Mouse (Mus musculus): ENCODE measurements around the gene Med4.

The Med4 gene

DNA sequence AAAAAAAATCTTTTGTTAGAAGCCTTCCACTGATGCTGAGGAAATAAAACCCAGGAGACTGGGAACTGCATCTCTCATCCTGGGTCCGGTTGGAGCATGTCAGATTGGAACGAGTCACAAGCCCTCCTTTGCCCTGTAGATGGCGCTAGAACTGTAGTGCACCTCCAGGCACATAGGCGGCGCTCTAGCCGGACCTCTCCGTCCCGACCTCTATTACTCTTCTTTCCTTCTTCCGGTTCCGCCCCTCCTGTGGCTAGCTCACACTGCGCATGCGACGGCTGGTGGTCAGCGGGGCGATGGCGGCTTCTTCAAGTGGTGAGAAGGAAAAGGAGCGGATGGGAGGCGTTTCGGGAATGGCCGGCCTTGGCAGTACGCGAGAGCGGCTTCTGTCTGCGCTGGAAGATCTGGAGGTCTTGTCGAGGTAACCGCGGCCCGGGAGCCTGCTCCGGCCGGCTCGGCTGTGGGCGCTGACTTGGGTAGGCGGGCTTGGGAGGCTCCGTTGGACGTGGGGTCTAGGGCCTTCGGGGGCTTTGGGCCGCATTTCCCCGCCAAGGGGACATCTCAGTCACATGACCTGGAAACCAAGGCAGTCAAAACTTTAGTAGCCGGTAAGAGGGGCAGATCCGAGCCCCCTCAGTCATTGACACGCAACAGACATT is at the start of gene Med4:
Med4 (plus strand) TSS at position 261 of the 659 bp plus-strand sequence.
- DNase-seq = peak; percentile 98

DNA sequence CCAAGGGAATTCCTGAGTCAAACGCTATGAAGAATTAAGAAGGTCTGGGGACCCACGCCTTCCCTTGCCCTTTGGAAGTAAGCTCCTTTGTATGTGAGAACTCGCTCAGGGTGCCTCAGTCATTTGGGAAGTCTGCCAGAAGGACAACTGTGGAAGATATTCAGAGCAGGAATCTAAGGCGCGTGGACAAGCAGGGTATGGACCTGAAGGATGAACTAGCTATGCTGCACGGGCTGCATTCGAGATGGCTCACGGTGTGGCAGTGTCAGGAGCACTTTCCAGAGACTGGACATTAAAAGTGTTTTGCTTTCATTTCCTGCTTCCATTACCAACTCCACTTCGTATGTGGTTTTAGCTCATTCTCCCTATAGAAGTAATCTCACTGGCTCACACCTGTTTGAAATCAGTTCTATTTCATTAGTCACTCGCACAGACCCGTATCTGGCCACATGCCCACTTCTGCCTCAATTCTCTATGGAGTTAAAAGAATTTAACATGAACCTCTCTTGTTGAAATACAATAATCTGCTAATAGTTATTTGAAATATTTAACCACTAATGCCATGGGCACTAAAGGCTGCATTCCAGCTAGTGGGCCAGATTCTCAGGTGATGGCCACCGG is 49.2 kb upstream of the Med4 start:
- DNase-seq = no peak

DNA sequence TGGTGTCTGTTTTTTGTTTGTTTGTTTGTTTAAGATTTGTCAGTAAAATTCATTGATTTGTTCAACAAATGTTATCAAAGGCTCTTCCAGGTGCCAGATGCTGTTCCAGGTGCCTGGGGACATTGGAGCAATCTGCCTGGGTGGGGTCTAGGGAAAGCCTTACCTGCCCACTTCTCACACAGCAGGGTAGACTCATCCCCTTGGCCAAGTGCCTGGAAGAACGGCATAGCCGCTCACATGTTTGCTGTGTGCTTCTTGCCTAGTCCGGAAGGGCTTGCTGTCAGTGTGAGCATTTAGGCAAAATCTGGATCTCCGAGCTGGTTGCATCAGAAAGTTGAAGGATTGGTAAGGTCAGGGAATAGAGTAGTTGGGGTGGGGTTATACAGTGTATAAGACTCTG is 47.6 kb upstream of the Med4 start:
- DNase-seq = no peak

DNA sequence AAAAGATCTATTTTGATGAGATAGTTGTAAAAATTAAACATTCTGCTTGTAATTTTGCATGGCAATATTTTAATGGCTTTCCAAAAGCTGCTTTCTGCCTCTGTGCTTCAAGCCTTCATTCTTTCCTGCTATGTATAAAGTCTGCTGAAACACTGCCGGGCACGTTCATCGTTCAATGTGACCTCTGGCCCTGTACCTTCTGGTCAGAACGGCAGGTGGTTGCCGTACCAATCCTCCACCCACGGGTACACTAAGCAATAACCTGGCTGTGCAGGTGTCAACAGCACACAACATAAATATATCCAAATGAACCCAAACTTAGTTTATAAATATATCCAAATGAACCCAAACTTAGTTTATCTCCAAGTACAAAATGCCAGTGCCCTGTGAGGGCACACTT is 42.1 kb upstream of the Med4 start:
- DNase-seq = no peak

DNA sequence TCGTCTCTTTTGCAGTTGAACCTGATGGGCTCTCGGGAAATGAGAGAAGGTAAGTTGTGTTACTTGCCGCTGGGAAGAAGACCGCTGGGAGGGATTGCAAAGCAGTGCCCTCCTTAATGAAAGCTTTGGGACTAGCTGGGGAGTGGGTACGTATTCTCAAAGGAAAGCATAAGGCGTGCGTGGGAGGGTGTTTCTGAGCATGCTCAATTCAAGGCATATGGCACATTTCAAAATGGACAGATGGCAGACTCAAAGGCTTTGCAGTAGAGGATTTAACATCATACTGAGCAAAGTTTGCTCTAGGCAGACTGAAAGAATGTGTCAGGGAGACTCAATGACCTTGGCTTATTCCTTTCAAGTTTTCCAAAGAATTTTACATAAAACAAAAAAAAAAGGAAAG is 40.3 kb upstream of the Med4 start:
- DNase-seq = no peak

DNA sequence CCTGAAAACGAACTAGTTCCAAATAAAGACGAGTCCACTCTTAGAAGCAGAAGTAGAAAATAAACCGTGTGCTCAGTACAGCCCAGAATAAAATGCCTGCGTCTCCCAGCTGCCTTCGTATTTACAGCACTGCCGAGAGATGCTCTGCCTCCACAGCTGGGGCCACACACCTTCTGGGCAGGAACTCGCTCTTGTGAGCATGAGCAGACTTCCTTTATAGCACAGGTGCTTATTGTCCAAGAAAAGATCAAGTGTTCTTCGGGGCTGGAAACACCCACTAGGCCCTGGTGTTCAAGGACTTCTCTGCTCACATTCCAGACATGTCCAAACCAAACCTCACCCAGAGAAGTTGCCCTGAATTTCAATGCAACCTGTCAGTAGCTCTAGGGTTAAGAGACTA is 39.2 kb upstream of the Med4 start:
- DNase-seq = peak; percentile 30

DNA sequence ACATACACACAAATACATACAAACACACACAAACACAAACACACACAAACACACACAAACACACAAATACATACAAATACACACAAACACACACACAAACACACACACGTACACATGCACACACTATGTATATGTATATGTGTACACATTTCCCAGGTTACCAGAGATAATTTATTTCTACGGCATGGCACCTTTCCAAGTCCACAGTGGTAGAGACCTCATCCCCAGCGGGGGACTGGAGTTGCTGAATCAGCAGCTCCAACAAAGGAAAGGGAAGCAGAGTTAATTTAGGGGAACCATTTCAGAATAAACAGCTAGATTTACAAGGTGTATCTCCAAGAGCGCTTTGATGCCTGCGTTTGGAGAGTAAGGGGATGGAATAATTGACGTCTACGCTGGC is 37.6 kb upstream of the Med4 start:
- no peak for DNase-seq

DNA sequence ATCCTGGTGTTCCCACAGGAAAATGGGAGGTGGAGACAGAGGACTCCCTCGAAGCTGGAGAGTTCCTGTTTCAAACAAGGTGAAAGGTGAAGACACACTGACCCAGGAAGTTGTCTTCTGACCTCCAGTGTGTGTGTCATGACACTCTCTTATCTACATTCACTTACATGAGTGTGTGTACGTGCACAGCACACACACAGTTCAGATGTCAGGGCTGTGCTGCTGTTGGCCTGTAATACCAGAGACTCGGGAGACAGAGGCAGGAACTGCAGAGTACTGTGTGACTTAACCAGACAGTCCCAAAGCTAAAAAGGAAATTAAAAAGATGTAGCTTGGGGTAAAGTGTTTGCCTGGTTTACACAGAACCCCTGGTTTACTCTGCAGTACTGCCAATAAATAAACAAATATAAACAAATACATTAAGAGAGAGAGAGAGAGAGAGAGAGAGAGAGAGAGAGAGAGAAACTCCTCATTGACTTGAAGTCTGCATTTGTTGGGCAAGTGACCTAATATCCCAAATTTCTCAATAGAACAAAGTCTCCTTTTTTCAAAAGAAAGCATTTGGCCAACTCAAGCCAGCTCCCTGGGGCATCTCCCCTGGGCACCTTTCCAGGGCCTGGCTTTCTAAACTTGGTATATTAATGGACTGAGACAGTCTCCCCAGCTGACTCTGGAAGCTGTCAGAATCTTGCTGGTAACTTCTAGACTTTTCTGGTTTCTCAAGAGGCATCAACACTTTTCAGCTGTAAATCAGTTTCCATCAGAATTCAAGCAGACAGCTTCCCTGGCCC is 36.0 kb upstream of the Med4 start:
- peak; percentile 60 for DNase-seq

DNA sequence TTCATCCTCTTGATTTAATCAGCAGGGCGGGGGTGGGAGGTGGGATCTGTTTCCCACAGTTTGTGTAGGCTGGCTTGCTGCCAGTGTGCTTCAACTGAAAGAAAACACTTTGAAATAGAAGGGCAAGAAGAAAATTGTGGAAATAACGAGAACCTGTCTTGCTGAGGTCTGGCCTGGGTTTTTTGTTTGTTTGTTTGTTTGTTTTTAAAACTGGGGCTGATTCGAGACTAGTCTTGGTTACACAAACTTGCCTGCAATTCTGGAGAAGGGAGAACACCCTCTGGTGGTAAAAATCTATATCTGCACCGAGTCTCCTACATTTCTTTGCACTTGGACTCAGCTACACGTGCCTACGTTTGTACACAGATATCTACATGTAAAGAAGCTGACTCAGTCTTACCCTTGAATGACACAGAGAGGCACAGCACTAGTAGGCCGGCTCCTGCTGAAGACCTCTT is 35.2 kb upstream of the Med4 start:
- peak; percentile 65 for DNase-seq

DNA sequence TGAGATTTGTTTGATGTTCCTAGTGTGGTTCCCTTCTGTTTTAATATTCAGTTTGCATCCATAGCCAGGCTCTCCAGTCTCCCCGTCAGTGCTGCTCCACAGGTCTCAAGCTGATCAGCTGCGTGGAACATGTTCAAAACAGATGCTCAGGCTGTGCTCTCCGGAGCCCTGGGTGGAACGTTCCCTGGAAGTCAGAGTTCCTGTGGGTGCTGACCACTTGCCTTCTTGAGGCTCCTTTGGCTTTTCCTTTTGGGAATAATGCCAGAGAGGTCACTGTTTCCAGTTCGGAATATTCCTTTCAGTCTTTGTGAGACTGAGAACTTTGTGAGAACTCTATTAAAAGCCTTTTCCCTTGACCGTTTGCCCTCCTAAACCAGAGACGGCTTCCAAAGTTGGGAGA is 34.3 kb upstream of the Med4 start:
- peak; percentile 44 for DNase-seq

DNA sequence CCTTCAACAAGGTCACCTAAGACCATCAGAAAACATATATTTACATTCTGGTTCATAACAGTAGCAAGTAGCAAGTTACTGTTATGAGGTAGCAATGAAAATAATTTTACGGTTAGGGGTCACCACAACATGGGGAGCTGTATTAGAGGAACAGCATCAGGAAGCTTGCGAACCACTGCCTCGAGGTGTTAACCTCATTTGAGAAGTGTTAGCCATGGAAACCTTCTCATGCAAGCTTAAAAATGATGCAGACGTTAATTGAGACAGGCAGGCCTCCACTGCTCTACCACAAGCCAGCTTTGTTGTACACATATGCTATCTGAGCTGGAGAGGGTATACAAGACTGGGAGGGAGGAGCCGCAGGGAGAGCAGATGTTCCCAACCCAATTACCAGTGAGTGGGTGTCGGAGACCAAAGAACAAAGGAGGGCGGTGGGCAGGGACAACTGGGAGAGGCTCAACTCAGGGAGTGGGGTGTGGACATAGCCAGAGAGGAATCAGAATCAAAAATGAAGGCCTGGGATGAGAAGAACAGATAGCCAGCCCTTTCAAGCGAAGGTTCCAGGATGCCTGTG is 33.4 kb upstream of the Med4 start:
- peak; percentile 67 for DNase-seq

DNA sequence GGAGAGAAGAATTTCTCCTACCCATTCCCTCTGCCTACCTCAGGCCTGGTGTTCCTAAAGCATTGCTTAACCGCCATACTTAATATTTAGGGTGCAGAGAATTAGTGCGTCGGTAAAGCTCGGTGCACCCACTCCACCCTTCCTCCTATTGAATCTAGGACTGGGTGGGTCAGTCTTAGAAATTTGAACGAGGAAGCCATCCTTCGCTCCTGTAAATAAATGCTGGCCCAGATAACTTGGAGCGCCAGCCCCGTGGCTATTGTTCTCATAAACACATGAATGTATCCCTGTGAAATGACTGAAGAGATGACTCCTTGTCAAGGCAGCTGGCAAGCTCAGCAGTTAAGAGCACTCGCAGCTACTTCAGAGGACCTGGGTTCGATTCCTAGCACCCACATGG is 32.7 kb upstream of the Med4 start:
- DNase-seq = peak; percentile 65

DNA sequence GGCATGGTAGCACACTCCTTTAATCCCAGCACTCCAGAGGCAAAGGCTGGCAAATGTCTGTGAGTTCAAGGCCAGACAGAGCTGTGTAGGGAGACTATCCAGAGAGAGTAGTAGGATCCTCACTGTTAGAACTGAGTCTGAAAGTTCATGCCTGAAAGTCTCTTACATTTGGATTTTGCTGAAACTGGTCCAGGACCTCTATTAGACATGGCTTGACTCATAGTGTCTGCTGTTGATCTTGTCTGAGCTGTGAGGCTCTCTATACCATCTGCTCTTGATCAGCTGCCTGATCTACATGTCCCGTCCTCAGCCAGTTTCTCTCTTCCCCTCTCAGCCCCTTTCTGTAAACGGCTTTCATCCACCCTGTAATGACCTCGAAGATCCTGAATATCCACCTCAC is 31.5 kb upstream of the Med4 start:
- no peak for DNase-seq

DNA sequence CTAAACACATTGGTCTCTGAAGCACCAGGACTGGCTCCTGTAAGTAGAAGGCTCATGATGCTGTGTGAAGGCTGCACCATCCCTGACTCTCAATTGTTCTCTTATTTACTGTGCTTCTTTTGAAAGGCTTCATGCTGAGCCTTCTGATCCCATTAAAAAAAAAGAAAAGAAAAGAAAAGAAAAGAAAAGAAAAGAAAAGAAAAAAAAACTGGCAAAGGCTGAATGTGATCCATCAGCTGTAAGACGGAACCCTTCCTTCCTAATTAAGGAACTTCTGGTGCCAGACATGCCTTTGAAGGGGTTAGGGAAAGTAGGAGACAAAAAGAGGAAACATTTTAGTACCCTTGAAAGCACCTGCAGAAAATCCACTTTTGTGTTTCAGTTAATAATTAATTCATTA is 30.1 kb upstream of the Med4 start:
- DNase-seq = no peak

DNA sequence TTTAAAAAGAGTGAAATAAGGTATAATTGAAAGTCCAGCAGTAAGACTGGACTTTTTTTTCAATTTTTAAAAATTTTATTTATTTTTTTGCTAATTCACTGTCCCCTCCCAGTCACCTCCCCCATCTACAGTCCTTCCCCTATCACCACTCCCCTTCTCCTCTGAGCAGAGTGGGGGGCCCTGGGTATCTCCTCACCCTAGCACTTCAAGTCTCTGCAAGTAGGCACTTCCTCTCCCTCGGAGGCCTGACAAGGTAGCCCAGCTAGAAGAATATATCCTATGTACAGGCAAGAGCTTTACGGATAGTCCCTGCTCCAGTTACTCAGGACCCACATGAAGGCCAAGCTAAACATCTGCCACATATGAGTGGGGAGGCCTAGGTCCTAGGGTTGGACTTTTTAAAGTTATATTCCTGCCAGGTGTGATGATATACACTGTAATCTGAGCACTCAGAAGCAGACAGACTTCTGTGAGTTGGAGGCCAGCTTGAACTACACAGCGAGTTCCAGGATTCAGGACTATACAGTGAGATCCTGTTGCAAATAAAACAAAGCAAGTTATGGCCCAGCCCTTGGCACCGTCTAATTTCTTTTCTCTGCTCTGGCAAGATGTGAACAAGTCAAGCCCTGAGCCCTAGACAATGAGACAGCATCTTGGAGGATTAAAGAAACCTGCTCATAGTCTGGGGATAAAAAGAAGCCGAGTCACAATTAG is 26.2 kb upstream of the Med4 start:
- no peak for DNase-seq

DNA sequence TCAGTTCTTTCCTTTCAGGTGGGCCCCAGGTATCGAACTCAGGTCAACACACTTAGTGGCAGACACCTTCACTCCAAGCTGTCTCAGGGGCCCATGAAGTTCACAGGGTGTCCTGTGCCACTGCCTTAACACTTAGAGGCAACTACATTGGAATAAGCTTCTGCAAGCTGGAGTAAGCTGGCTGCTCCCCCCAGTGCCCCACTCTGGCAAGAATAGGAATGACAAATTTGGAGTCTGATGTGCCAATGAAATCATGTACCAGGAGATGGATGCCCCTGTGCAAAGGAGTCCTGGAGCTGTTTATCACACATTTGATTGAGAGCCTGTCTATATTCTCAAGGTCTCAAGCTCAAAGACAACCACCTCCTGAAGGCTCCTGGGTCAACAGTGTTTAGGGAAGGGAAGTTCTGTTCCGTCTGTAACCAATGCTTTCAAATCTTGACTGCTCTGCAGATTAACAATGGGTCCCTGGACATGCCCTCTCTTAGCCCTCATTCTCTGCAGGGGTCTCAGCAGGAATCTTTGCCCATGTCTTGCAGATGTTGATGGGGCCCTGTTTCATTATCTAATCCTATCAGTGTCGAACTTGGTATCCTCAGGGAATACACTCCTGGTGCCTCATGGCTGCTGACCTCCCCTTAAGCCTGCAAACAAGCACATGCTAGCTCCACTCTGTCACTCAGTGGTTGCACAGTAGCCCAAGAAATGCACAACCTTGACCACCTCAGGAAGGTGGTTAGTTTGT is 25.3 kb upstream of the Med4 start:
- peak; percentile 33 for DNase-seq

DNA sequence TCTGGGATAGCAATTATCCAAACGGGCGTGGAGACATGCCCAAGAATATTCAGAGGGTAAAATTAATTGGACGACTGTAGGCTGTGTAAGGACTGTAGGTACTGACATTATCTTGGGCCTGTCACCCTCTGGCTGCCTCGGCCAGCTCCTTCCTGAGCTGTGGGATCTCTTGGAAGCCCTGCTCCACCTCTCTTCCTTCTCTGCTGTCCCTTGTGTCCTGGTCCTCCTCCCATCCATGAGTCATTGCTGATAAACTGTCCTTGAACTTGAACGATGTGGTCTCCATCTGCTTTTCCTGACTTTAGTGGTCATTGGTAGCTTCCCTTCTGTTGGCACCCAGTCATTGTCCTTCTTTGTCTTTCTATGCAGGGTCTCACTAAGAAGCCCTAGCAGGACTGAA is 23.2 kb upstream of the Med4 start:
- no peak for DNase-seq

DNA sequence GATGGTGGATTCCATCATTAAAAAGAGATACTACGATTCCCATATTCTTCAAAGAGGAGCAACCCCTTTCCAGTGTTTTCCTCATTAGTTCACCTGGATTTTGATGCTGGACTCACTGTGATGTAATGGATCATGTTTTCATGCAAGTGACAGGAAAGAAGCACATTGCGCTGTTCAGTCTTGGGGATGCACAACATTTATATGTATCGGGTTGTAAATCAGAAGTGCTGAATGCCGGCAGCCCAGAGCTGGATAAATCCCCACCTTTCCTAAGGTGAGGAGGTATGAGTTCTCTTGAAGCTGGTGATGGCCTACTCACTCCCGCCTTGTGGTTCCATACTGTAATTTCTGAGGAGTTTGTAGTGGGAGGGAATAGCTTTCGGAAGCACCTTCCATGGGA is 16.5 kb upstream of the Med4 start:
- DNase-seq = no peak

DNA sequence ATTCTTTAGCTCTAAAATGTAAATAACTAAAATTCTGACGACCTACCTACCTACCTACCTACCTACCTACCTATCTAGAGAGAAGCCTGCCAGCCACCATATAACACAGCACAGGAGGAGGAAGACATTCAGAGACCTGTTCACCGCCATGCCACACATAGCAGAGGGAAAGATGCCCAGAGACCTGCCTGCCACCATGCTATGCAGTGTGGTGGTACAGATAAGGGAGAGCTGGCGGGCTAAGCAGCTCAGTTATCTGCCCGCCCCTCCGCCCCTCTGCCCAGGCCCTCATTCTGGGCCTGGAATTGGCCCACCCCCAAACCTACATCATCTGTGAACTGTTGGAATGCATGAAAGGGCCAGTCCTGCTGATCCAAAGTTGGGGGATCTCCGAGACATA is 15.7 kb upstream of the Med4 start:
- no peak for DNase-seq

DNA sequence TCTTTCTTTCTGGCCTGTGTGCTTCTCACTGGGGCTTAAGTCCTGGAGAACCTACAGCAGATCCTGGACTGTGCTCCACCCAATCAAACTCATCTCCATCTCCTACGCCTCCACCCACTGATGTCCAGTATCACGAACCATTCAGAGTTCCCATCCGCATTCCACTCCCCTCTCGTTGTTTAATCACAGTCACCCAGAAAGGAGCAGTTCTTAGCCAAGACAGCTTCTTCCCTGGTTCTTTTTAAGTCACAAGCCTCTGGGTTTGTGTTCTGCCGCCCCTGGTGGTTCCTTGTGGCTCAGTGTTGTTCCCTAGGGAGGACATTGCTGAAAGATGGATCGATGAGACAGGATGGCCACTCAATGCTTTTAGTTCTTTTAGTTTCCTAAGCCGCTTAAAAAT is 14.1 kb upstream of the Med4 start:
- DNase-seq = peak; percentile 38

DNA sequence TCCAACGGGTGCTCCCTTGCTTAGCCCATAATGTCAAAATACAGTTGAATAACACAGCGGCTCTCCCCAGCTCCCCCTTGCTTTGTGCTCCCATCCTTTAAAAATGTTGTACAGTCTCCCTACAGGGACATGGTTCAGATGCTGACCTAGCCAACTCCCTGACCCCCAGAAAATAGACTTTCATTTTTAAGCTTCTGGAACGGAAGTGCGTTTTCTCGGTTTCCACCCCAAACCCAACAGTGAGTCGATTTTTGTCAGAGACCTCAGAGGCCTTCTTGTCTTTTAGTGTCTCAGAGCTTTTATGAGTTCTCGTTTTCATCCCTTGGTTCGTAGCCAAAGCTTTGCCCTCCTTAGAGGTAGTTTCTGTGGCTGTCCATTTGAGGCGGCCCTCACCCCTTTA is 8.5 kb upstream of the Med4 start:
- no peak for DNase-seq

DNA sequence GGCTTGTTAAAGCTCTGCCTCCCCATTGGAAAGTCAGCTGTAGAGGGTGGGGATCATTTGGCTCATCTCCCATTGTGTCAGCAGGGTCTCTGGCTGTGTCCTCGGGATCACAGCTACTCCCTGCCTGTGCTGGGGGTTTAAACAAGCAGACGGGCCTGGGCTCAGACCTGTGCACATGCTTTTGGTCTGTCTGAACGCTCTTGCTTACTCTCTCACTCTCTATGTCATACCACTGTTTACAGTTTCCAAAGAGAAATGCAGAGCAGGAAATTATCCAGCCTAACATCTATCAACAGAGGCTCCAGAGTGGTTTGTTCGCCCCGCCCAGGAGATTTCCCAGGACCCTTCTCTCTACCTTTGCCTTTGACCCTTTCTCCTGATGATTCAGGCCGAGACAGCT is 8.1 kb upstream of the Med4 start:
- peak; percentile 60 for DNase-seq
